Mouse (Mus musculus) urinary bladder, postnatal 4 days (tissue): Measurements from ENCODE around the gene Slc39a3.

Source experiments
- DNase-seq, 2 experiments: peaks; one replicate each; pipeline ENCODE4 v3.0.0; 2021 to 2022; ENCODE audit warnings: low spot score in 2 of 2

Slc39a3 gene

GRCm38 (mm10) chr10:80984223-80984622, 53.0 kb downstream of the Slc39a3 start:
- no peak for DNase-seq

- DNase-seq: no peak
Measured at GRCm38 (mm10) chr10:80982381-80982780, 54.8 kb downstream of the Slc39a3 start.

GRCm38 (mm10) chr10:80981564-80982112, 55.6 kb downstream of the Slc39a3 start:
- DNase-seq: no peak
